Mouse (Mus musculus): ENCODE measurements around the gene Kifc3.

- TF ChIP-seq CTCF (IDR thresholded peaks at IDR 0.05 in 2 of 3, conservative IDR thresholded peaks at IDR 0.05 in 1 of 3; ENCODE audit: control insufficient read depth in 1 of 3, insufficient read depth in 1 of 3, low read depth in 2 of 3, low read length in 3 of 3, poor library complexity in 1 of 3, severe bottlenecking in 1 of 3) (no peak), EP300 (IDR thresholded peaks at IDR 0.05; ENCODE audit: low read depth in 1 of 2, low read length in 2 of 2) (no peak), POLR2AphosphoS5 (IDR thresholded peaks at IDR 0.05; ENCODE audit: borderline replicate concordance, low read depth, low read length) (no peak)
Measured at GRCm38 (mm10) chr8:95227151-95227468, 24.5 kb upstream of the Kifc3 start.

Measured in MEL (cell line).